Mouse (Mus musculus) bone marrow, adult 2 months (tissue): ENCODE data around the gene Ceacam10.

Experiments
- CTCF ChIP-seq: fragments of 200-500 bp; IDR thresholded peaks from 2 replicates; pipeline ENCODE4 v1.5.1; 2011; ENCODE audit warnings: low read length, control low read depth; ENCODE audit not compliant: control insufficient read depth, insufficient read depth
- POLR2A ChIP-seq: fragments of 200-500 bp; IDR thresholded peaks from 2 replicates; pipeline ENCODE4 v1.6.1; 2011; ENCODE audit warnings: low read depth, mild to moderate bottlenecking, control low read depth, low read length, borderline replicate concordance; ENCODE audit not compliant: control insufficient read depth

- TF ChIP-seq CTCF (no peak), POLR2A (no peak)
These were observed 15.8 kb upstream of the Ceacam10 start for GRCm38 (mm10) chr7:24761161-24761560.
